Mouse (Mus musculus): Measurements from ENCODE around the gene Cad. TPM values are rescaled to one million over a fixed set of nuclear protein-coding genes. Genes with fewer than 3 reads are reported as not detected.

Cad gene
- polyA plus RNA-seq, 1 experiment: 14.6 TPM

- DNase-seq (ENCODE audit: low spot score): no peak
Measured at GRCm38 (mm10) chr5:31108000-31108490, 53.5 kb downstream of the Cad start, which contains the start of gene Slc30a3. Gene Slc30a3, minus strand, starts transcription at chr5:31108237.

GRCm38 (mm10) chr5:31110781-31111180 lies 56.2 kb downstream of the Cad start:
- no peak for DNase-seq (ENCODE audit: low spot score)

- DNase-seq (ENCODE audit: low spot score): no peak
Measured at GRCm38 (mm10) chr5:31116354-31116753, 61.8 kb downstream of the Cad start, which contains the start of gene Trim54. Gene Trim54, plus strand, starts transcription at chr5:31116712.

GRCm38 (mm10) chr5:31116912-31117311 lies 62.3 kb downstream of the Cad start:
- no peak for DNase-seq (ENCODE audit: low spot score)

GRCm38 (mm10) chr5:31121111-31121510 lies 66.5 kb downstream of the Cad start:
- no peak for DNase-seq (ENCODE audit: low spot score)

GRCm38 (mm10) chr5:31123481-31123880 lies 68.9 kb downstream of the Cad start:
- DNase-seq (ENCODE audit: low spot score): no peak

- DNase-seq (ENCODE audit: low spot score): no peak
Measured at GRCm38 (mm10) chr5:31126050-31126449, 71.5 kb downstream of the Cad start.

Other genes with a start within 250 kb of the Cad start
- 51.9 and 59.3 TPM in 2 replicates for gene Mapre3, start 240.1 kb upstream of the Cad start, polyA plus RNA-seq (2012; rRNA removed)
- 52.8 and 60.7 TPM in 2 replicates for gene Tmem214, start 186.8 kb upstream of the Cad start, polyA plus RNA-seq (2012; rRNA removed)
- 16.5 and 16.6 TPM in 2 replicates for gene Agbl5, start 166.1 kb upstream of the Cad start, polyA plus RNA-seq (2012; rRNA removed)
- gene Ost4, start 147.0 kb upstream of the Cad start, polyA plus RNA-seq (2012; rRNA removed): 268 and 335 TPM in 2 replicates
- 59.2 and 104 TPM in 2 replicates for gene Emilin1, start 141.4 kb upstream of the Cad start, polyA plus RNA-seq (2012; rRNA removed)
- gene Khk, start 133.3 kb upstream of the Cad start, polyA plus RNA-seq (2012; rRNA removed): 38.4 and 38.9 TPM in 2 replicates
- gene Cgref1, start 109.2 kb upstream of the Cad start, polyA plus RNA-seq (2012; rRNA removed): 14.0 and 15.0 TPM in 2 replicates
- 166 and 214 TPM in 2 replicates for gene Preb, start 94.4 kb upstream of the Cad start, polyA plus RNA-seq (2012; rRNA removed)
- 0.50 and 0.66 TPM in 2 replicates for gene Tcf23, start 86.1 kb upstream of the Cad start, polyA plus RNA-seq (2012; rRNA removed)
- gene Atraid, start 6.5 kb upstream of the Cad start, polyA plus RNA-seq (2012; rRNA removed): 162 and 174 TPM in 2 replicates
- 19.4 and 21.3 TPM in 2 replicates for gene Slc5a6, start 5.9 kb upstream of the Cad start, polyA plus RNA-seq (2012; rRNA removed)
- not detected in 2 replicates for gene Dnajc5g, start 51.5 kb downstream of the Cad start, polyA plus RNA-seq (2012; rRNA removed)
- 0.04 TPM in 1 of 2 replicates, not detected in the other for gene Slc30a3, start 53.5 kb downstream of the Cad start, polyA plus RNA-seq (2012; rRNA removed)
- gene Trim54, start 61.9 kb downstream of the Cad start, polyA plus RNA-seq (2012; rRNA removed): not detected in 2 replicates
- gene Ucn, start 84.0 kb downstream of the Cad start, polyA plus RNA-seq (2012; rRNA removed): not detected in 2 replicates
- 98.9 and 117 TPM in 2 replicates for gene Mpv17, start 99.5 kb downstream of the Cad start, polyA plus RNA-seq (2012; rRNA removed)
- 1.5 and 1.7 TPM in 2 replicates for gene Gm29609, start 125.1 kb downstream of the Cad start, polyA plus RNA-seq (2012; rRNA removed)
- gene Gtf3c2, start 125.4 kb downstream of the Cad start, polyA plus RNA-seq (2012; rRNA removed): 78.9 and 87.0 TPM in 2 replicates
- 93.5 and 93.8 TPM in 2 replicates for gene Snx17, start 138.4 kb downstream of the Cad start, polyA plus RNA-seq (2012; rRNA removed)
- gene Eif2b4, start 138.7 kb downstream of the Cad start, polyA plus RNA-seq (2012; rRNA removed): 33.2 and 39.1 TPM in 2 replicates
- gene Zfp513, start 147.5 kb downstream of the Cad start, polyA plus RNA-seq (2012; rRNA removed): 29.3 and 37.0 TPM in 2 replicates
- 67.0 and 73.4 TPM in 2 replicates for gene Ppm1g, start 165.9 kb downstream of the Cad start, polyA plus RNA-seq (2012; rRNA removed)
- gene Nrbp1, start 186.1 kb downstream of the Cad start, polyA plus RNA-seq (2012; rRNA removed): 114 and 127 TPM in 2 replicates
- 0.28 and 0.37 TPM in 2 replicates for gene Gm9970, start 186.5 kb downstream of the Cad start, polyA plus RNA-seq (2012; rRNA removed)
- gene Krtcap3, start 196.9 kb downstream of the Cad start, polyA plus RNA-seq (2012; rRNA removed): 40.9 and 56.9 TPM in 2 replicates
- gene Ift172, start 236.3 kb downstream of the Cad start, polyA plus RNA-seq (2012; rRNA removed): 36.1 and 39.8 TPM in 2 replicates
- 14.7 and 17.6 TPM in 2 replicates for gene Fndc4, start 241.3 kb downstream of the Cad start, polyA plus RNA-seq (2012; rRNA removed)
- 0.29 and 0.39 TPM in 2 replicates for gene Gckr, start 242.7 kb downstream of the Cad start, polyA plus RNA-seq (2012; rRNA removed)